Mouse (Mus musculus) stomach, embryonic 14.5 days (tissue): ENCODE measurements at regions not wholly inside any gene's neighbourhood (a gene's known extent, or its start where the extent isn't known, plus 50 kb on each side); places are given as distances from the start of the nearest gene placed in this dataset.

Source experiments
- ATAC-seq: fragments of 200-750 bp; cut with Nextera tagmentation; 2 replicates; pipeline ENCODE4 v1.8.0; 2017; ENCODE audit warnings: low read depth, moderate TSS enrichment; ENCODE audit not compliant: insufficient number of reproducible peaks, insufficient read depth, low FRiP score
- H3K27ac ChIP-seq: fragments of 300-500 bp; sonication (generic); 2 replicates; pipeline ENCODE4 v1.5.1; 2014; ENCODE audit warnings: mild to moderate bottlenecking, low read length, moderate library complexity, mixed read lengths
- H3K27me3 ChIP-seq: fragments of 300-500 bp; sonication (generic); 2 replicates; pipeline ENCODE4 v1.6.1; 2014; ENCODE audit warnings: low read length, control low read depth, mixed read lengths; ENCODE audit not compliant: control insufficient read depth, insufficient read depth
- H3K36me3 ChIP-seq: fragments of 300-500 bp; sonication (generic); 2 replicates; pipeline ENCODE4 v1.6.1; 2014; ENCODE audit warnings: mild to moderate bottlenecking, control low read depth, low read length, moderate library complexity, mixed read lengths; ENCODE audit not compliant: control insufficient read depth, insufficient read depth
- H3K4me1 ChIP-seq: fragments of 300-500 bp; sonication (generic); 2 replicates; pipeline ENCODE4 v1.6.1; 2014; ENCODE audit warnings: low read length, control low read depth, mixed read lengths; ENCODE audit not compliant: control insufficient read depth, insufficient read depth
- H3K4me2 ChIP-seq: fragments of 300-500 bp; sonication (generic); replicated peaks from 2 replicates; pipeline ENCODE4 v1.6.1; 2014; ENCODE audit warnings: low read depth, low read length, control low read depth
- H3K4me3 ChIP-seq: fragments of 300-500 bp; sonication (generic); 2 replicates; pipeline ENCODE4 v1.5.1; 2014; ENCODE audit warnings: low read depth, low read length, control low read depth
- H3K9ac ChIP-seq: fragments of 300-500 bp; sonication (generic); replicated peaks from 2 replicates; pipeline ENCODE4 v1.6.1; 2014; ENCODE audit warnings: low read depth, mild to moderate bottlenecking, control low read depth, low read length, moderate library complexity, mixed read lengths
- H3K9me3 ChIP-seq: fragments of 300-500 bp; sonication (generic); 2 replicates; pipeline ENCODE4 v1.6.1; 2016; ENCODE audit warnings: low read depth, low read length, control low read depth; ENCODE audit not compliant: control insufficient read depth
- WGBS: fragments of 180-500 bp; shearing (Covaris S2); extraction: QIAGEN DNeasy Blood & Tissue Kit; methylation state at CpG from one replicate; pipeline ENCODE4 v1.1.7; 2014; 5-methylcytosine and 5-hydroxymethylcytosine counted together

DNA sequence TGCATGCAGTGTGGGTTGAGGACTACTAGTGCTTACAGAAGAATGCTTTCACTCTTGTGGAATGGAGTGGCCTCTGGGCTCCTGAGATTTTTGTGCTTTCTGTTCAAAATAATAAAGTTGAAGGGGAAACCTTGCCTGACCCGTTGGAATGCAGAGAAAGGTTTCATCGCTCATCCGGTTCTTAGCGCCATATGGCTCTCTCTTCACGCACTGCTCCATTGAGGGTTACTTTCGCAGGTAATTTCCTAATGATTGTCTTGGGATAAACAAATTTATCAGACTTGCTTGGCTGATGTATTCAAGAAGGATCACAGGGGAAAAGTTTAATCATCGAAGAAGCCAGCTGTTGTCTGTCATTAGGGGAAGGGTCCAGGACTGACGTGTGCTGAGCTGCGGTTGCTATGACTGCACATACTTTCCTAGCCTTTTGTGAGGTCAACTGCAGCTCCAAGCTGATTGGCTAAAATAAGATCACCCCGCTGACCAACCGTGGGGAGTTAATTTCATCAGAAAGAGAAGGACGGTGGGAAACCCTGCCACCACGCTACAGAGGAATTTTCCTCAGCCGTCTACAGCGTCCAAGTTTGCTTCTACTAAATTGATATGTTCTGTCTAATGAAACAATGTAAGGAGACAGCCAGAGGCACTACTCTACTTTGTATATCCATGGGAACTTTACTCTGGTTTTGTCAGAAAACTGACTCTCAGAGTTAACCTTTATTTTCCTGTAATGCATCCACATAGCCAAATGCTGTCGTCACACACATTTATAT lies 210.9 kb downstream of the Sox2 start:
- peaks cover 6% of the 10 kb centered on the region; the same call in 1 of the 2 replicates for H3K4me1 ChIP-seq
- no peak overlapping the region for H3K9ac ChIP-seq
- H3K4me2 ChIP-seq, result no peak overlapping the region
- no peak overlapping the region for H3K4me3 ChIP-seq
- ATAC-seq, result peak; percentile 71; the same call in 1 of the 2 replicates
- H3K9me3 ChIP-seq, result no peaks in the 10 kb centered on the region
- no peak overlapping the region for H3K27ac ChIP-seq
- no peaks in the 10 kb centered on the region for H3K27me3 ChIP-seq
- H3K36me3 ChIP-seq, result no peaks in the 10 kb centered on the region
- WGBS, result 41% methylated on average over 16 of the region's 16 CpGs

DNA sequence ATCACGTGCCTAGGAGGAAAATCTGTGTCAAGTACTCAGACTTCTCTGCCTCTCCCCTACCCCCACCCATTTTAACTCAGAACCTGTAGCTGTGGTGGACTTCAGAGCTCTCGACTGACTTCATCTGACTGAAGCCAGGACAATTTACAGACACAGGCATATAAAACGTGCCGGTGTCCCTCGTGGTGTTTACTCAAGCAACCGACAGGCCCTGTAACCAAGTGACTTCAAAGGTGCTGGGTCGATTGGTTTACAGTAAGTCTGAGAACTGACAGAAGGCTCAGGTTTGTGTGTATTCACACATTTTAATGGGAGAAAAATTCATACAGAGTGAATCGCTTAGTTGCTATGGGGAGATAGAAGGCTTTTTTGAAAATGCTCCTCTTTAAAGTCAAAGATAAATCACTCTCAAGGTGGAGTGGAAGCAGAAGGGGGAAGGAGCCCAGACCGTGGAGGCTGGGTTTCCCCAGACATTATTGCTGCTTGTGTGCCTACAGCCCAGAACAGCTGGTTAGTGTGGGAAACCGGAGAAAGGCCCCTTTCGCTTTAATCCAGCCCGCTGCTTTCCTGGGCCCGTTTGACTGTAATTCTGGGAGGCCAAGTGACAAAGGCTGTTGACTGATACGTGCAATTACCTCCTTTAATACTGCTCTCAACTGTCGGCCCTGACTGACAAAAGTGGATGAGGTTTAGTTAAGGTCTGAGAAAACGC lies 218.6 kb downstream of the Sox2 start:
- Histone ChIP-seq H3K4me2 (no peak overlapping the region), H3K4me1 (no peaks in the 10 kb centered on the region; the same call in 1 of the 2 replicates), H3K9ac (no peak overlapping the region), H3K27ac (no peak overlapping the region), H3K9me3 (no peaks in the 10 kb centered on the region), H3K27me3 (no peaks in the 10 kb centered on the region), H3K4me3 (no peak overlapping the region), H3K36me3 (no peaks in the 10 kb centered on the region)
- WGBS, result 14% methylated on average over 16 of the region's 16 CpGs
- peak; percentile 53; the same call in 1 of the 2 replicates for ATAC-seq

DNA sequence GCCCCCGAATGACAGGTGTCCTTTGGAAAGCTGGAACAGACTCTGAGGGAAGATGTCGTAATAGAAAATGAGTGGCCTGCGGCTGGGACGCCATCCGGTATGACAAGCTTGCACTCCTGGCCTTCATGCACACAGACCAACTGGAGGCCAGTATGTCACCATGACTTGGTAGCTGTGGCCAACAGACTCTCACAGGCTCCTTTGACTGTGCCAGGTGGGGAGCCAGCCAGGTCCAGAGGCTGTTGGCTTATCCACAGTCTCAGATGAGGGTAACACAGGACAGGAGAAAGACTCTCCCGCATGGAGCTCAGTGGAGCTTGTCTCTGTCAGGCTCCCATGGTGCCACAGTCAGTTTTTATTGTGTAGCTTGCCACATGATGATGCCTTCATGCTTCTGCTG lies 219.7 kb downstream of the Sox2 start:
- no peaks in the 10 kb centered on the region for H3K9me3 ChIP-seq
- H3K9ac ChIP-seq, result no peak overlapping the region
- H3K4me2 ChIP-seq, result no peak overlapping the region
- ATAC-seq, result no peak
- no peak overlapping the region for H3K4me3 ChIP-seq
- H3K27me3 ChIP-seq, result no peaks in the 10 kb centered on the region
- 91% methylated on average over 6 of the region's 6 CpGs for WGBS
- no peaks in the 10 kb centered on the region for H3K36me3 ChIP-seq
- H3K27ac ChIP-seq, result no peak overlapping the region
- no peaks in the 10 kb centered on the region; the same call in 1 of the 2 replicates for H3K4me1 ChIP-seq

DNA sequence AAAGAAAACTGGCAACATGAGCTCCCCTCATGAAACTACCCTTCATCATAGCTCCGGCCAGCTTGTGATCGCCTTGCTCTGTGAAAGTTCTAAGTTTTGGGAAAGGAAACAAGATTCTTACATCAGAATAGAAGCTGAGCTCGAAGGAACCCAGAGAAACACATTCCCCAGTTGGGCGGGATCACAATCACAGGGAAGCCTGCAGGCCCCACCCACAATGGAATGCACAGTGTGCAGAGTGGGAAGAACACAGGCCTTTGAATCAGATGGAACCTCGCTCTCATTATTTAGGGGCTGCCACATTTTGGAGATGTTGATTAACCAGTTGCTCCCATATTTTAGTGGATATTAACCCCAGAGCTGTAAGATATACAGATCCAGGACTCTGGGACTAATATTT lies 234.9 kb downstream of the Sox2 start:
- Histone ChIP-seq H3K9me3 (no peaks in the 10 kb centered on the region), H3K9ac (no peak overlapping the region), H3K4me2 (no peak overlapping the region), H3K4me3 (no peak overlapping the region), H3K27ac (no peak overlapping the region), H3K4me1 (0 out of 2 replicates have a peak, but pooled peaks cover 5% of the 10 kb centered on the region), H3K36me3 (no peaks in the 10 kb centered on the region), H3K27me3 (no peaks in the 10 kb centered on the region)
- 64% methylated on average over 5 of the region's 5 CpGs for WGBS
- no peak for ATAC-seq

DNA sequence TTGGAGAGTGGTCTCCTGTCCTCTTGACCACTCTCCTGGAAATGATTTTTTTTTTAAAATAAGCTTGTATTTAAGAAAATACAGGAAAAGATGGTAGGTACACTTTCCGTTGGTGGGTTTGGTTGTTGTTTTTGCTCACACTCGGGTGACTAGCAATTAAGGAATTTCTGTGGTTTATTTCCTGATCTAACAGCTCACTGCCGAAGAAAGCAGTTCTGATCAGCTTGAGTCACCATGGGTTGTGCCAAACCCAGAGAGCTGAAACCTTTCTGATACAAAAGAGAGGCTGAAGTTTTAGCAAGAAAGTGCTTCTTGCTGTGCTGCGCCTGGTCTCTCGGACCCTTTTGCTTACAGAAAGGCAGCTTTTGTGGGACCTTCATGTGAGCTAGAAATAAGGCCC lies 243.2 kb downstream of the Sox2 start:
- H3K4me2 ChIP-seq, result no peak overlapping the region
- H3K9ac ChIP-seq, result no peak overlapping the region
- 86% methylated on average over 5 of the region's 5 CpGs for WGBS
- H3K4me3 ChIP-seq, result no peak overlapping the region
- H3K27me3 ChIP-seq, result no peaks in the 10 kb centered on the region
- no peaks in the 10 kb centered on the region for H3K36me3 ChIP-seq
- no peak for ATAC-seq
- H3K4me1 ChIP-seq, result 0 out of 2 replicates have a peak, but pooled peaks cover 5% of the 10 kb centered on the region
- no peak overlapping the region for H3K27ac ChIP-seq
- H3K9me3 ChIP-seq, result peaks cover 8% of the 10 kb centered on the region; the same call in 1 of the 2 replicates

DNA sequence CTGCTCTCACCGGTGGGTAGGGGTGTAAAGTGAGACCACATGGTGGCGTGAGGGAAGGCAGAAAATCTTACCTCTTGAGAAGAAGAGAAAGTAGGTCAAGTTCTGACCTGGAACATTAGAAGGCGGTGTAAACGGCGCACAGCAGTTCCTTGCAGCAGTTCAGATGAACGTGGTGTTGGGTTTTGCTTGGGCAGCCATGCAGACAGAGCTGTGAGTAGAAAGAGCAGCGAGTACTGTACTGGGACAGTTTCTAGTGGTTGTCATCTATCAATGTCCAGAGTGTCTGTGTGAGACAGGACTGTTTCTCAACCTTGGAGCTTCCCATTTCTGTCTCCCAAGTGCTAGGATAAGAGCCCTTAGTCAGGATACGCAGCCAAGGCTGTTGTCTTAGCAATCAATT lies 252.9 kb downstream of the Sox2 start:
- Histone ChIP-seq H3K27me3 (no peaks in the 10 kb centered on the region), H3K4me1 (no peaks in the 10 kb centered on the region), H3K4me2 (no peak overlapping the region), H3K9ac (no peak overlapping the region), H3K4me3 (no peak overlapping the region), H3K36me3 (no peaks in the 10 kb centered on the region), H3K27ac (no peak overlapping the region), H3K9me3 (no peaks in the 10 kb centered on the region)
- ATAC-seq, result no peak
- WGBS, result 82% methylated on average over 8 of the region's 8 CpGs

DNA sequence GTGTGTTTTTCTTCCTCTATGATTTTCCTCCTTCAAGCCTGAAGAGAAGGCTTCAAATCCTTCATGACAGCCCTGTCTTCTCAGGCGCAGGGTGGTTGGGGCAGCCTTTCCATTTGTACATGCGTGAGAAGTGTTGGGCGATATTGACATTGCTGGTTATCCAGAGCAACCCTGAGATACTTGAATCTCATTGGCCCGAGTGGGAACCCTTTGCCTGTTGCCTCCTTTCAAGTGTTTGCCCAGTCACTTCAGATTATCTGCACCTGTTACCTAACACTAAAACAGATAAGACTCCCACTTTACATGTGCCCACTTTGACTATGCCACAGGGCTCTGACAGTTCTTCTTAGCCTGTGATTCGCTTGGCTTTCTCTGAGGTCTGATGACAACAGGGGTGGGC lies 258.3 kb downstream of the Sox2 start:
- H3K27ac ChIP-seq, result peak overlapping the region; percentile 79
- no peak overlapping the region for H3K9ac ChIP-seq
- WGBS, result 72% methylated on average over 5 of the region's 5 CpGs
- no peaks in the 10 kb centered on the region for H3K27me3 ChIP-seq
- no peaks in the 10 kb centered on the region for H3K36me3 ChIP-seq
- no peak overlapping the region for H3K4me3 ChIP-seq
- H3K9me3 ChIP-seq, result no peaks in the 10 kb centered on the region
- peak; percentile 74 for ATAC-seq
- H3K4me2 ChIP-seq, result no peak overlapping the region
- no peaks in the 10 kb centered on the region for H3K4me1 ChIP-seq

DNA sequence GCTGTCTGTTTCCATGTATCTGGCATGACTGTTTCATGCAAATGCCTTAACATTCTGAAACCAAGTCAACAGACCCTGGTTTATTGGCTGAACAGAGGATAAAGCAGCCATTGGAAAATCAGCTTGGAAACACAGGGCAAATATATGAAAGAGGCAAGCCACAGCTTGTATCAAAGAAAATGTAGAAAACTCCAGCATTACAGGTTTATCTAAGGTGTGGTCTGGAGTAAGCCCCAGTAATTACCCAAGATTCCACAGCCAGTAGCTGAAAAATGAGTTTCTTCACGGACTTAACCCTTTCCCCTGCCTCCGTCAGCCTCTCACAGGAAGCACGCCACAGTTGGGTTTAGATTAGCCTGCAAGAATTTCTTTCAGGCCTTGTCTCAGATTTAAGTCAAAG lies 259.1 kb downstream of the Sox2 start:
- H3K9me3 ChIP-seq, result no peaks in the 10 kb centered on the region
- no peaks in the 10 kb centered on the region for H3K36me3 ChIP-seq
- H3K9ac ChIP-seq, result no peak overlapping the region
- no peak overlapping the region for H3K4me3 ChIP-seq
- peak; percentile 42 for ATAC-seq
- H3K4me2 ChIP-seq, result no peak overlapping the region
- H3K27ac ChIP-seq, result peak overlapping the region; percentile 79
- no peaks in the 10 kb centered on the region for H3K27me3 ChIP-seq
- H3K4me1 ChIP-seq, result no peaks in the 10 kb centered on the region
- 38% methylated on average over 3 of the region's 3 CpGs for WGBS
